Mouse (Mus musculus) C3H10T1/2 (cell line): ENCODE results near the gene Abo. TPM values are rescaled to one million over a fixed set of nuclear protein-coding genes. Genes with fewer than 3 reads are reported as not detected.

ENCODE experiments used
- polyA plus RNA-seq, 2 experiments: library from polyadenylated mRNA; unstranded; fragments of >200 nt; fragmentation: generic; extraction: Trizol; gene quantifications; one replicate each; pipeline ENCODE4 v1.2.1; 2012; ENCODE audit warnings: missing spikeins in 2 of 2

Gene Abo
- polyA plus RNA-seq: not detected

GRCm38 (mm10) chr2:26864879-26865278 is at the start of gene Abo:
Gene Abo (minus strand): TSS chr2:26864979.

DNA sequence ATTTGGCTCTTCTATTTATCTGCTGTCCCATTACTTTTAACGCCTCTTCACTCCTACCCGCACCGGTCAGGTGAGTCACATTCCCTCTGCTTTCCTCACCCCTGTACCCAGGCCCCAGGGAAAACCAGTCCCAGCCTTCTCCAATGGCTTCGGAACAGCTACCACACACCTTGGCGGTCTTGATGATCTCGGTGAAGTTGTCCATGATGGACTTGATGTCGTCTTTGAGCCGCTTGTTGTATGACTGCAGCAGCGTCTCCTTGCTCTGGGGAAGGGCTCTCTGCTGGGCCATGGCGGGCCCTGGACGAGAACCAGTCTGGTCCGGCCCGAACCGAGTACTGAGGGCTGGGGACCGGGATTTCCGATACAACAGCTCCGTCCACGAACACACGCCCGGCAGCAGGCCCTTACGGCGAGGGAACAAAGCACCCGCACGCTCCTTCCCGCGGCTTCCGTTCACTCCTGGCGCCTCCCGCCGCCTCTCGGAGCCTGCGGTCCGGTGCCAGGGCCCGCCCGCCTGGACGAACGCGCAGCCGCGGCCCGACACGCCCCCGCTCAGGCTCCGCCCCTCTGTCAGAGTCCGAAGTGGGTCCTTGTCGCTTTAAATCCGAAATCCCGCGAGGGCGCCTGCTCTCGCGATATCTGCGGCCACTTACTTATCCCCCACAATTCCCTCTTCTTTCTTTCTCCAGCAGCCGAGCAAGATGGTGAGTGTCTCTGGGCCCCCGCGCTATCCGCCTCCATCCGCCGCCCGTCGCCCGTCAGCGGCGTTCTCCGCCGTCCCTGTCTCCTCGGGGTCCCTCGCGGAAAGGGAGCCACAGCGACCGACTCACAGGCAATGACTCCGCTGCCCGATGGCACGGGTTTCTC is 45.6 kb upstream of the Abo start, which contains the start of the genes Med22 and Rpl7a:
TSS of gene Med22 (minus strand) at position 554 of the 870 bp plus-strand sequence.
TSS of gene Rpl7a (plus strand) at position 641 of the 870 bp plus-strand sequence.

DNA sequence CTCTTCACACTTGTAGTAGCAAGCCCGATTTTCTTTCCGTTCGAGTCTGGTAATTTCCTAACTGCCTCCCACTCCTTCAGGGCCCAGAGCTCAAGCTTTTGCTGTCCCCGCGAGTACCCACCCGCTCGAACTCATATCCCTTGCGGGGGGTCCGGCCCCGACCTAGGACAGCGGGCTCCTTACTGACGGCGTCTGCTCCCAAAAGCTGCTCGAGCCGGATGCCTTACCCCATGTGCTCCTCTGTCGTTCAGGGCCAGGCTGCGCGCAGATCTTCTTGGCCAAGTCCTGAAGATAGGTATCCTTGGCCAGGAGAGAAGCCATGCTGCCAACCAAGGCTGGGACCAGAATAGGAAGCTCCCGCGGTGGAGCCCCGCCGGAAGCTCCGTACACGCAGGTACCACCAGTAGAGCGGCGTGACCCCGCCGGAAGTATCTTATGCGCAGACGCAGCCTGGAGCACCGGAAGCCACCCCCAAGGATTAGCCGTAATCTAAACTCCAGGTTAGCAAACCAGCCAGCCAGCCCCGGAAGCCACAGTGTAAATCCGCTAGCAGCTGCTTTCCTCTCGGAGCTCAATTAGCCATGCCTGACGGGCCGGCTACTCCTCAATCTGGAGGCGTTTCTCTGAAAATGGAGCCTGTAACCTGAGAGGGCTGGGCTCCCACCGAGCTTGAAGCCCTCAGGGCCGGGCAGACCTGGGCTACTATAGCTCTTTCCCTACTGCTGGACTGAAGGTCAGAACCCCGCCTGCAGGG is 37.9 kb upstream of the Abo start, which contains the start of gene Surf6:
TSS of gene Surf6 (minus strand) at position 413 of the 754 bp plus-strand sequence.

Other genes starting within 250 kb of the Abo start
- gene Fam69b, start 236.5 kb downstream of the Abo start, polyA plus RNA-seq: 10 to 100 TPM; 15.9 to 42.0 TPM
- not detected for gene Lcn4, start 193.7 kb downstream of the Abo start, polyA plus RNA-seq
- 10 to 100 TPM in 1 of 2 experiments, 1 to 10 TPM in 1; 6.2 to 11.8 TPM for gene Surf6, start 37.9 kb upstream of the Abo start, polyA plus RNA-seq
- 10 to 100 TPM; 18.1 to 33.0 TPM for gene Med22, start 45.7 kb upstream of the Abo start, polyA plus RNA-seq
- 1,000 to 10,000 TPM; 2,251 to 2,959 TPM for gene Rpl7a, start 45.8 kb upstream of the Abo start, polyA plus RNA-seq
- gene Surf2, start 51.4 kb upstream of the Abo start, polyA plus RNA-seq: 10 to 100 TPM; 14.8 to 23.7 TPM
- gene Surf1, start 51.6 kb upstream of the Abo start, polyA plus RNA-seq: 10 to 100 TPM; 46.8 to 97.0 TPM
- 100 to 1,000 TPM in 1 of 2 experiments, 10 to 100 TPM in 1; 94.2 to 135 TPM for gene Surf4, start 68.9 kb upstream of the Abo start, polyA plus RNA-seq
- under 1 TPM in 1 of 2 experiments, not detected in 1; 0.08 TPM for gene Stkld1, start 69.1 kb upstream of the Abo start, polyA plus RNA-seq
- gene Rexo4, start 99.4 kb upstream of the Abo start, polyA plus RNA-seq: 10 to 100 TPM; 10.3 to 29.9 TPM
- gene Adamts13, start 108.4 kb upstream of the Abo start, polyA plus RNA-seq: not detected
- 10 to 100 TPM in 1 of 2 experiments, 1 to 10 TPM in 1; 8.0 to 30.6 TPM for gene Cacfd1, start 144.9 kb upstream of the Abo start, polyA plus RNA-seq
- under 1 TPM; 0.51 to 0.78 TPM for gene Slc2a6, start 163.0 kb upstream of the Abo start, polyA plus RNA-seq
- gene Mymk, start 207.2 kb upstream of the Abo start, polyA plus RNA-seq: not detected
- under 1 TPM; 0.16 to 0.19 TPM for gene Adamtsl2, start 214.4 kb upstream of the Abo start, polyA plus RNA-seq